ENCODE assay signal across 24 mouse cellular contexts in the genomic region with DNA sequence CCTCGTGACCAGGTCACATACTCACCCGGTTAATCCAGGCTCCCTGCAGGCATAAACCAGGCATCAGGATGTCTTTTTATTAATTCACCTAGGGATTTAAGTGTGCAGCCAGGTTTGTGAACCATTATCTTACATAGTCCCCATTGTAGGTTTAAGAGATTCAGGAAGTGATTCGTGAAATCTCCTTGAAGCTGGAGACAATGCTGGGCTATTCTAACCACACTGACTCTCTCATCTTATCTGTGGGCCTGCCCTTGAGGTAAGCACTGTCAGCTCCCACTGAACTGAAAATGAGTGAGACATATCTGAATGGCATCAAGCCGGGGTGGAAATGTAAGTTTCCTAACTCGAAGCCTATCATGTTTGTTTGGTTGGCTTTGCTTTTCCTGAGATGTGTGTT.
"Had no signal": no experiment of that assay in that cellular context is flagged by ENCODE, and none has a peak within 500 bp of the region (broad histone marks: within the 10 kb centered on the region; RNA-seq: fewer than 3 reads in every experiment).

No protein-coding gene starts in this region.

- H3K4me1 ChIP-seq: limb, embryonic 12.5 days; limb, embryonic 15.5 days; midbrain, embryonic 12.5 days; midbrain, embryonic 15.5 days; neural tube, embryonic 12.5 days; neural tube, embryonic 15.5 days; stomach, embryonic 15.5 days had no signal

- ATAC-seq: liver, postnatal 0 days; midbrain, embryonic 15.5 days had no signal

- H3K27me3 ChIP-seq: limb, embryonic 12.5 days; limb, embryonic 15.5 days; midbrain, embryonic 12.5 days; midbrain, embryonic 15.5 days; neural tube, embryonic 12.5 days; neural tube, embryonic 15.5 days; stomach, embryonic 15.5 days had no signal

- H3K27ac ChIP-seq: kidney, postnatal 0 days; layer of hippocampus, adult 2 months; limb, embryonic 12.5 days; limb, embryonic 15.5 days; liver, embryonic 14.5 days; midbrain, embryonic 12.5 days; midbrain, embryonic 15.5 days; neural tube, embryonic 12.5 days; neural tube, embryonic 15.5 days; stomach, embryonic 15.5 days had no signal

- H3K9me3 ChIP-seq: limb, embryonic 12.5 days; limb, embryonic 15.5 days; midbrain, embryonic 12.5 days; midbrain, embryonic 15.5 days; neural tube, embryonic 12.5 days; neural tube, embryonic 15.5 days; stomach, embryonic 15.5 days had no signal

- DNase-seq: kidney, adult 2 months; kidney, postnatal 25 days; layer of hippocampus, adult 9-11 months; layer of hippocampus, postnatal 36 days; left cerebral cortex, postnatal 4 days; liver, postnatal 0 days; lung, embryonic 14.5 days; lung, postnatal 10 days; lung, postnatal 36 days; right cerebral cortex, adult 18-20 months; right cerebral cortex, postnatal 14 days; right cerebral cortex, postnatal 4 days; thymus, postnatal 25 days had no signal

- H3K4me3 ChIP-seq: layer of hippocampus, adult 2 months; limb, embryonic 12.5 days; limb, embryonic 15.5 days; midbrain, embryonic 12.5 days; midbrain, embryonic 15.5 days; neural tube, embryonic 12.5 days; neural tube, embryonic 15.5 days; stomach, embryonic 15.5 days had no signal

- H3K9ac ChIP-seq: limb, embryonic 12.5 days; limb, embryonic 15.5 days; liver, embryonic 14.5 days; liver, postnatal 0 days; lung, embryonic 14.5 days; midbrain, embryonic 12.5 days; midbrain, embryonic 15.5 days; neural tube, embryonic 12.5 days; neural tube, embryonic 15.5 days; stomach, embryonic 15.5 days had no signal

- H3K36me3 ChIP-seq: limb, embryonic 12.5 days; limb, embryonic 15.5 days; midbrain, embryonic 12.5 days; midbrain, embryonic 15.5 days; neural tube, embryonic 12.5 days; neural tube, embryonic 15.5 days; stomach, embryonic 15.5 days had no signal

- H3K4me2 ChIP-seq: limb, embryonic 12.5 days; limb, embryonic 15.5 days; liver, embryonic 11.5 days; lung, embryonic 14.5 days; midbrain, embryonic 12.5 days; midbrain, embryonic 15.5 days; neural tube, embryonic 12.5 days; neural tube, embryonic 15.5 days; stomach, embryonic 15.5 days had no signal
